Mouse (Mus musculus) stomach, postnatal 0 days (tissue): ENCODE measurements around the gene Slc10a7.

Experiments
- CTCF ChIP-seq: IDR thresholded peaks from 2 replicates; pipeline ENCODE4 v1.5.1; 2016; ENCODE audit warnings: antibody characterized with exemption, low read depth, mild to moderate bottlenecking, moderate library complexity
- EP300 ChIP-seq: optimal IDR thresholded peaks from 2 replicates; pipeline ENCODE3; 2016; ENCODE audit warnings: antibody characterized with exemption

GRCm38 (mm10) chr8:78510094-78510493, 948 bp downstream of the Slc10a7 start:
- TF ChIP-seq CTCF, result no peak
- TF ChIP-seq EP300, result no peak
